Mouse (Mus musculus) E14TG2a.4 (cell line): ENCODE data around the gene Parp8.

Experiments
- CTCF ChIP-seq: conservative IDR thresholded peaks from 2 replicates; pipeline ENCODE4 v1.5.1; 2014; ENCODE audit warnings: low read length
- NANOG ChIP-seq: IDR thresholded peaks from 2 replicates; pipeline ENCODE4 v1.6.1; 2014; ENCODE audit warnings: borderline replicate concordance, low read length, mixed read lengths

DNA sequence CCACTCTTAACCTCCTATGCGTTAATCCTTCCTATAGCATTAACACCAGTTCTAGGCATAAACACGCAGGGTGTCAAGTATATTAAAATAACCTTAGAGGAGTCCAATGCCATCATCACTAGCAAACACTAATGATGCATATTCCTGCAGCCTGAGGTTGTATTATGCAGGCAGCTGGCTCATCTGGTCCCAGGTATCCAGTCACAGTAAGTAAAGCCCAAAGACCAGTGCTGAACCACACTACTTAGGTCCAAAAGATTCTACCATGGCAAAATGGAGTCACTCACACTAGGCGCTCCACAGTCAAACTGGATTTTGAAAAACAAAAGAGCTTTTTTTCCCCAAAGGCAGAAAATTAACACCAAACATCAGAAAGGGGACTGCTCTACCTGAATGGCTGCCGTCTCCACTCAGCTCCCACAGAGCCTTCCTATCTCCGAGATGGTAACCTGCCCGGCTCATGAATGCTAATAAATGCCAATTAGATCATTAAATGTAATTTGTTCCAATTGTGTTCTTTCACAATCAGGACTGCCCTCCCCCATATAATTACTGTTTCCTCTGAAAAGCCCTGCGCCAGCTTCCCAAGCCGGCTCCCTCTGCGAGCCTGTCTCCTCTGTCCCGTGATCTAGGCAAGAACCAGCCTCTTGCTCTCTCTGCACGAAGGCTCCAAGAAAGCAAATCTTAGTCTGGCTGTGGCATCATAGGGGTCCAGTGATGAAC, 54.5 kb downstream of the Parp8 start:
- TF ChIP-seq CTCF (no peak), NANOG (no peak)
